Mouse (Mus musculus) erythroid progenitor cell, adult 5-6 weeks (primary cell): ENCODE results near the gene Erfe. TPM values are rescaled to one million over a fixed set of nuclear protein-coding genes. Genes with fewer than 3 reads are reported as not detected.

Source experiments
- ATAC-seq: replicated peaks from 2 replicates; pipeline ENCODE4 v1.8.0; 2016; ENCODE audit warnings: moderate number of reproducible peaks, mild to moderate bottlenecking, moderate TSS enrichment, inconsistent platforms; ENCODE audit not compliant: poor library complexity, low FRiP score, severe bottlenecking
- total RNA-seq, 2 experiments: library from RNA; stranded (forward) in 1 of 2; stranded (reverse) in 1 of 2; fragments of 150-400 nt in 1 of 2; fragments of 186-747, 209-891 nt in 1 of 2; gene quantifications; 2 replicates each; pipeline versions ENCODE4 v1.2.3 to v1.2.4; 2015 to 2017; ENCODE audit warnings: low replicate concordance in 2 of 2

Gene Erfe
- total RNA-seq, 2 experiments from 2014 or later: 3.1 to 5.4 TPM

GRCm38 (mm10) chr1:91419862-91420600 lies 53.8 kb downstream of the Erfe start:
- ATAC-seq: no peak

GRCm38 (mm10) chr1:91420601-91421065 lies 54.4 kb downstream of the Erfe start:
- no peak for ATAC-seq

Other genes starting within 250 kb of the Erfe start
- gene Rbm44, start 221.3 kb upstream of the Erfe start, total RNA-seq (2015; ENCODE audit: low replicate concordance): 29.3 and 31.4 TPM in 2 replicates
- gene Rbm44, start 221.3 kb upstream of the Erfe start, total RNA-seq (2017; ENCODE audit: low replicate concordance): 34.1 and 71.5 TPM in 2 replicates
- gene Ramp1, start 186.6 kb upstream of the Erfe start, total RNA-seq (2015; ENCODE audit: low replicate concordance): 13.0 and 15.9 TPM in 2 replicates
- gene Ramp1, start 186.6 kb upstream of the Erfe start, total RNA-seq (2017; ENCODE audit: low replicate concordance): 5.4 and 10.9 TPM in 2 replicates
- gene Ube2f, start 116.1 kb upstream of the Erfe start, total RNA-seq (2015; ENCODE audit: low replicate concordance): 46.9 and 60.8 TPM in 2 replicates
- gene Ube2f, start 116.1 kb upstream of the Erfe start, total RNA-seq (2017; ENCODE audit: low replicate concordance): 11.9 and 48.8 TPM in 2 replicates
- 27.0 and 42.3 TPM in 2 replicates for gene Scly, start 68.1 kb upstream of the Erfe start, total RNA-seq (2015; ENCODE audit: low replicate concordance)
- gene Scly, start 68.1 kb upstream of the Erfe start, total RNA-seq (2017; ENCODE audit: low replicate concordance): 39.7 and 51.1 TPM in 2 replicates
- 1.4 TPM in 1 of 2 replicates, not detected in the other for gene Espnl, start 44.4 kb upstream of the Erfe start, total RNA-seq (2015; ENCODE audit: low replicate concordance)
- not detected in 2 replicates for gene Espnl, start 44.4 kb upstream of the Erfe start, total RNA-seq (2017; ENCODE audit: low replicate concordance)
- not detected in 2 replicates for gene Klhl30, start 15.4 kb upstream of the Erfe start, total RNA-seq (2015; ENCODE audit: low replicate concordance)
- not detected in 2 replicates for gene Klhl30, start 15.4 kb upstream of the Erfe start, total RNA-seq (2017; ENCODE audit: low replicate concordance)
- 82.2 and 110 TPM in 2 replicates for gene Ilkap, start 32.4 kb downstream of the Erfe start, total RNA-seq (2015; ENCODE audit: low replicate concordance)
- 101 and 110 TPM in 2 replicates for gene Ilkap, start 32.4 kb downstream of the Erfe start, total RNA-seq (2017; ENCODE audit: low replicate concordance)
- gene Hes6, start 47.6 kb downstream of the Erfe start, total RNA-seq (2015; ENCODE audit: low replicate concordance): 1.7 and 11.2 TPM in 2 replicates
- gene Hes6, start 47.6 kb downstream of the Erfe start, total RNA-seq (2017; ENCODE audit: low replicate concordance): 3.5 and 4.6 TPM in 2 replicates
- gene Per2, start 92.9 kb downstream of the Erfe start, total RNA-seq (2015; ENCODE audit: low replicate concordance): 0.72 and 1.3 TPM in 2 replicates
- 0.45 and 0.90 TPM in 2 replicates for gene Per2, start 92.9 kb downstream of the Erfe start, total RNA-seq (2017; ENCODE audit: low replicate concordance)
- 0.84 and 3.6 TPM in 2 replicates for gene Traf3ip1, start 128.2 kb downstream of the Erfe start, total RNA-seq (2015; ENCODE audit: low replicate concordance)
- 2.0 and 6.9 TPM in 2 replicates for gene Traf3ip1, start 128.2 kb downstream of the Erfe start, total RNA-seq (2017; ENCODE audit: low replicate concordance)
- gene Asb1, start 174.1 kb downstream of the Erfe start, total RNA-seq (2015; ENCODE audit: low replicate concordance): 68.7 and 97.7 TPM in 2 replicates
- 126 and 169 TPM in 2 replicates for gene Asb1, start 174.1 kb downstream of the Erfe start, total RNA-seq (2017; ENCODE audit: low replicate concordance)